Mouse (Mus musculus) mouse embryonic stem cell (cell line): ENCODE results near the gene Ccdc7b.
"Not testable (repeated sequence)": the region's sequence is repeated elsewhere in the genome, so short reads cannot be mapped to it uniquely, and the experiment has no call there.

ENCODE experiments used
- in situ Hi-C, 2 experiments: fragments of 300-500 bp; cut with MboI; formaldehyde crosslinking; loops; 1 replicate in 1 of 2; 3 replicates in 1 of 2; pipeline ENCODE4 v1.14.3; 2019 to 2020; ENCODE audit warnings: low sequenced_read_pairs in 2 of 2, low pct_unique_long_range_greater_than_20kb in 1 of 2, mixed read lengths in 1 of 2; ENCODE audit not compliant: unreplicated experiment in 1 of 2

Gene Ccdc7b

GRCm38 (mm10) chr8:129066834-129067233 is at the start of gene Ccdc7b:
Gene Ccdc7b, plus strand, starts transcription at chr8:129067134.
- in situ Hi-C loops: not testable (repeated sequence)

- in situ Hi-C loops: not testable (repeated sequence)
These were observed 1.5 kb upstream of the Ccdc7b start, which contains the start of gene Ccdc7a for GRCm38 (mm10) chr8:129065417-129065816. Gene Ccdc7a, minus strand, starts transcription at chr8:129065517.

- in situ Hi-C loops: not testable (repeated sequence)
These were observed 48.8 kb downstream of the Ccdc7b start for GRCm38 (mm10) chr8:129115761-129116160.

- in situ Hi-C loops: no loop called here
These were observed 64.6 kb downstream of the Ccdc7b start, which contains the start of gene Gm10999 for GRCm38 (mm10) chr8:129131561-129131960. Gene Gm10999, minus strand, starts transcription at chr8:129131661.

GRCm38 (mm10) chr8:129133475-129133874 is 66.5 kb downstream of the Ccdc7b start:
- in situ Hi-C loops: no loop called here
